Mouse (Mus musculus) stomach, postnatal 0 days (tissue): ENCODE data around the gene Kif14.

Source experiments
- CTCF ChIP-seq: IDR thresholded peaks from 2 replicates; pipeline ENCODE4 v1.5.1; 2016; ENCODE audit warnings: antibody characterized with exemption, low read depth, mild to moderate bottlenecking, moderate library complexity
- EP300 ChIP-seq: optimal IDR thresholded peaks from 2 replicates; pipeline ENCODE3; 2016; ENCODE audit warnings: antibody characterized with exemption

DNA sequence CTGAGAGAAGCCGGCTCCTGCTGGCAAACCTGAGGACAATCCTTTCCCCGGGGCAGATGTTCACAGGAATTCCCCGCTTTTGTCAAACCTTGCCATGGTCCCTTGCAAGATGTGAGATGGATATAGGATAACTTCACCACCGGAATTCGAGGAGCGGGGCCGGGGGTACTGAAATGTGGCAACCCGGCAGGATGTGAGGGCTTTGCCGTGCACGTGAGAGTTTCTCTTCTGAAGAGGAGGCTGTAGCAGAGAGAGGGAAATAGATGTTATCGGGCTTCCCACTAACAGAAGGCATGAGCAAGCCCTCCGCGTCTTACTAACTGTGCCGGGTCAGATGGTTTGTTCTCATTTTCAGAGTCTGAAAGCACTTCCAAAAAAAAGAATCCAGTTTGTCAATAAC, 113.2 kb downstream of the Kif14 start:
- TF ChIP-seq CTCF (no peak), EP300 (no peak)
